Mouse (Mus musculus) hindbrain, postnatal 0 days (tissue): ENCODE results near the gene Fga. TPM values are rescaled to one million over a fixed set of nuclear protein-coding genes. Genes with fewer than 3 reads are reported as not detected.

Experiments used
- ATAC-seq: fragments of 200-750 bp; cut with Nextera tagmentation; 2 replicates; pipeline ENCODE4 v1.8.0; 2017; ENCODE audit warnings: mild to moderate bottlenecking, moderate TSS enrichment, moderate library complexity
- DNase-seq: peaks from one replicate; pipeline ENCODE4 v3.0.0-alpha.2; 2015; ENCODE audit warnings: low spot score
- H3K27ac ChIP-seq: fragments of 300-500 bp; sonication (generic); 2 replicates; pipeline ENCODE4 v1.5.1; 2014; ENCODE audit warnings: mild to moderate bottlenecking
- H3K27me3 ChIP-seq: fragments of 300-500 bp; sonication (generic); 2 replicates; pipeline ENCODE4 v1.6.1; 2014; ENCODE audit warnings: low read length, mixed read lengths; ENCODE audit not compliant: insufficient read depth
- H3K36me3 ChIP-seq: fragments of 300-500 bp; sonication (generic); 2 replicates; pipeline ENCODE4 v1.6.1; 2014; ENCODE audit warnings: low read length, mixed read lengths; ENCODE audit not compliant: insufficient read depth
- H3K4me1 ChIP-seq: fragments of 300-500 bp; sonication (generic); 2 replicates; pipeline ENCODE4 v1.6.1; 2014; ENCODE audit warnings: antibody characterized with exemption, low read length, mixed read lengths; ENCODE audit not compliant: insufficient read depth
- H3K4me2 ChIP-seq: fragments of 300-500 bp; sonication (generic); 2 replicates; pipeline ENCODE4 v1.6.1; 2014; ENCODE audit warnings: low read depth, mild to moderate bottlenecking, low read length, moderate library complexity, mixed read lengths
- H3K4me3 ChIP-seq: fragments of 300-500 bp; sonication (generic); 2 replicates; pipeline ENCODE4 v1.5.1; 2014; ENCODE audit warnings: low read length
- H3K9ac ChIP-seq: fragments of 300-500 bp; sonication (generic); replicated peaks from 2 replicates; pipeline ENCODE4 v1.6.1; 2014; ENCODE audit warnings: mild to moderate bottlenecking, low read length, moderate library complexity, mixed read lengths
- H3K9me3 ChIP-seq: fragments of 300-500 bp; sonication (generic); 2 replicates; pipeline ENCODE4 v1.6.1; 2016; ENCODE audit warnings: low read length, mixed read lengths
- CTCF ChIP-seq: IDR thresholded peaks from 2 replicates; pipeline ENCODE4 v1.5.1; 2016; ENCODE audit warnings: antibody characterized with exemption, control low read depth, low read depth
- whole genome bisulfite sequencing: fragments of 180-500 bp; shearing (Covaris S2); extraction: QIAGEN DNeasy Blood & Tissue Kit; methylation state at CpG from one replicate; pipeline ENCODE4 v1.1.7; 2014; 5-methylcytosine and 5-hydroxymethylcytosine counted together
- polyA plus RNA-seq: library from polyadenylated mRNA; unstranded; fragments of >200 nt; fragmentation: Nextera tagmentation; extraction: Ambion mirVana; gene quantifications from 2 replicates; pipeline ENCODE4 v1.2.1, GENCODE M21; 2015
- total RNA-seq: library from RNA; depleted of rRNA; stranded (reverse); fragments of >200 nt; gene quantifications from 2 replicates; pipeline ENCODE4 v1.2.3, GENCODE M21; 2014

Gene Fga
- total and polyA plus RNA-seq, 2 experiments from 2014 or later: not detected

DNA sequence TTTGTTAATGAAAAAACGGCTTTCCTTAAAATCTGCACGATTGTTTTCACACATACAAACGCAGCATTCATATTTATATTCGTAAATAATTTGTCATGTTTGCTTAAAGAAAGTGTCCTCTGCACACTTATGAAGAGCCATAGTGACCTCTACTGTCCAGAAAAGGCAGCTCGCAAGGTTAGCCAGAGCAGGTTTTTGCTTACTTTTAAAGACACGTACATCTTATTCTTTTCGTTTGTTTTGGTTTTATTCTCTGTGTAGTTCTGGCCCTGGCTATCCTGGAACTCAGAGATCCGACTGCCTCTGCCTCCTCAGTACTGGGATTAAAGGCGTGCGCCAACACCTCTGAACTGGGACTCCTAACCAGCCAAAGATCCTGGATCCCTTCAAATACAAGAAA is 27.9 kb downstream of the Fga start:
- no peak overlapping the region for H3K4me2 ChIP-seq
- ATAC-seq (no peak), DNase-seq (peak; percentile 80)
- no peak overlapping the region for H3K27ac ChIP-seq
- H3K36me3 ChIP-seq: peaks cover 2% of the 10 kb centered on the region; the same call in 1 of the 2 replicates
- no peaks in the 10 kb centered on the region for H3K9me3 ChIP-seq
- peaks cover 7% of the 10 kb centered on the region for H3K4me1 ChIP-seq
- H3K9ac ChIP-seq: no peak overlapping the region
- TF ChIP-seq CTCF: peak; percentile 76
- H3K4me3 ChIP-seq: no peak overlapping the region
- 31% methylated on average over 10 of the region's 10 CpGs for WGBS
- H3K27me3 ChIP-seq: no peaks in the 10 kb centered on the region

GRCm38 (mm10) chr3:83054759-83055158 is 28.9 kb downstream of the Fga start:
- no peak for DNase-seq

GRCm38 (mm10) chr3:83055281-83056038 is 29.6 kb downstream of the Fga start, which contains the start of gene Plrg1:
Gene Plrg1 (plus strand): TSS chr3:83055522.
- H3K4me3 ChIP-seq: peak within 1 kb of the TSS; percentile 79
- peaks cover 7% of the 10 kb centered on the region for H3K4me1 ChIP-seq
- H3K9ac ChIP-seq: peak within 1 kb of the TSS; percentile 77
- no peaks in the 10 kb centered on the region for H3K27me3 ChIP-seq
- no peaks in the 10 kb centered on the region for H3K9me3 ChIP-seq
- peak; percentile 53 for TF ChIP-seq CTCF
- peak within 1 kb of the TSS; percentile 84 for H3K4me2 ChIP-seq
- ATAC-seq (peak; percentile 99), DNase-seq (peak; percentile 99)
- peak within 1 kb of the TSS; percentile 83 for H3K27ac ChIP-seq
- under 1% methylated on average over 60 of the region's 61 CpGs for WGBS
- peaks cover 18% of the 10 kb centered on the region for H3K36me3 ChIP-seq

More at GRCm38 (mm10) chr3:83054759-83055158, 28.9 kb downstream of the Fga start:
- no peak overlapping the region for H3K27ac ChIP-seq
- peak overlapping the region; percentile 79 for H3K4me3 ChIP-seq
- H3K9me3 ChIP-seq: no peaks in the 10 kb centered on the region
- peak overlapping the region; percentile 44 for H3K4me2 ChIP-seq
- no peak overlapping the region; the same call in 1 of the 2 replicates for H3K9ac ChIP-seq
- WGBS: 40% methylated on average over 13 of the region's 13 CpGs
- H3K4me1 ChIP-seq: peaks cover 7% of the 10 kb centered on the region
- peaks cover 11% of the 10 kb centered on the region for H3K36me3 ChIP-seq
- TF ChIP-seq CTCF: no peak
- peak; percentile 64; the same call in 1 of the 2 replicates for ATAC-seq
- H3K27me3 ChIP-seq: no peaks in the 10 kb centered on the region

GRCm38 (mm10) chr3:83057046-83057445 is 31.2 kb downstream of the Fga start:
- no peak overlapping the region for H3K27ac ChIP-seq
- peaks cover 7% of the 10 kb centered on the region for H3K4me1 ChIP-seq
- peaks cover 34% of the 10 kb centered on the region for H3K36me3 ChIP-seq
- DNase-seq (no peak), ATAC-seq (no peak)
- no peaks in the 10 kb centered on the region for H3K27me3 ChIP-seq
- no peak for TF ChIP-seq CTCF
- H3K4me3 ChIP-seq: no peak overlapping the region
- H3K4me2 ChIP-seq: no peak overlapping the region
- 88% methylated on average over 2 of the region's 2 CpGs for WGBS
- H3K9ac ChIP-seq: no peak overlapping the region
- H3K9me3 ChIP-seq: no peaks in the 10 kb centered on the region

DNA sequence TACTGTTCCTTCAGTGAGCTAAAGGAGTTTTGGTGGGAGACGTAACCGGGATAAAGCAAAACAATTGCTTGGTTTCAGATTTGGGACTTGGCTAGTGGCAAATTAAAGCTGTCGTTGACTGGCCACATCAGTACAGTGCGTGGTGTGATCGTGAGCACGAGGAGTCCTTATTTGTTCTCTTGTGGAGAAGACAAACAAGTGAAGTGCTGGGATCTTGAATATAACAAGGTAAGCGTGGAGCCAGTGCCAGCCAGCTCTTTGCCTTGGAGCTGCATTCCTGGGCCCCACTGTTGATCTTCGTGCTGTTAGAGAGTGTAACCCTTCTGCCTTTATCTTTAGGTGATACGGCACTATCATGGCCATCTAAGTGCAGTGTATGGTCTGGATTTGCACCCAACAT is 42.0 kb downstream of the Fga start:
- DNase-seq: no peak
- TF ChIP-seq CTCF: no peak
- no peak overlapping the region for H3K4me3 ChIP-seq
- H3K36me3 ChIP-seq: peaks cover 67% of the 10 kb centered on the region
- 95% methylated on average over 9 of the region's 9 CpGs for WGBS
- no peak overlapping the region for H3K4me2 ChIP-seq
- H3K9ac ChIP-seq: no peak overlapping the region
- H3K27ac ChIP-seq: no peak overlapping the region
- no peaks in the 10 kb centered on the region for H3K27me3 ChIP-seq
- ATAC-seq: no peak
- no peaks in the 10 kb centered on the region for H3K9me3 ChIP-seq
- no peaks in the 10 kb centered on the region for H3K4me1 ChIP-seq

- no peak overlapping the region for H3K4me2 ChIP-seq
- no peak overlapping the region for H3K4me3 ChIP-seq
- H3K4me1 ChIP-seq: no peaks in the 10 kb centered on the region
- DNase-seq (no peak), ATAC-seq (no peak)
- no peaks in the 10 kb centered on the region for H3K9me3 ChIP-seq
- H3K36me3 ChIP-seq: peaks cover 59% of the 10 kb centered on the region
- no peak for TF ChIP-seq CTCF
- 97% methylated on average over 13 of the region's 13 CpGs for WGBS
- no peak overlapping the region for H3K9ac ChIP-seq
- no peak overlapping the region for H3K27ac ChIP-seq
- no peaks in the 10 kb centered on the region for H3K27me3 ChIP-seq
Measured at GRCm38 (mm10) chr3:83068869-83069268, 43.0 kb downstream of the Fga start.

DNA sequence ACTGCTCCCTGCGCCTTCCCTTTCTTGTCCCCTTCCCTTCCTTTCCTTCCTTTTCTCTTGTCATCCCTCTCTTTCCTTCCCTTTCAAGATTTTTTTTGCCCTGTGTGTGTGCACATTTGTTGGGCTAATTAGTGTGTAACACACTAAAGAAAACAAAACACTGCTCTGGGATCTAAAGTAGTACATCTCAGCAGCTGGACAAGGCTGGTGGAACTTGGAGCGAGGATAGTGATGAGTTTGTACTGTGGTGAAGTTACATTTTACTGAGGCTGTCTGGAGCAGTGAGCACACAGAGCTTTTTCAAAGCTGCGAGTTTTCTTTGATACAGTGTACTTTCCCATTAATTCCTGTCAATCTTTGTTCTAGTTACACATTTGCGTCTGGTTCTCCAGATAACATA is 44.4 kb downstream of the Fga start:
- 86% methylated on average over 4 of the region's 4 CpGs for WGBS
- no peak overlapping the region for H3K9ac ChIP-seq
- no peak overlapping the region for H3K27ac ChIP-seq
- no peak for DNase-seq
- H3K9me3 ChIP-seq: no peaks in the 10 kb centered on the region
- no peak for TF ChIP-seq CTCF
- no peaks in the 10 kb centered on the region for H3K27me3 ChIP-seq
- no peaks in the 10 kb centered on the region for H3K4me1 ChIP-seq
- no peak overlapping the region for H3K4me2 ChIP-seq
- ATAC-seq: no peak
- no peak overlapping the region for H3K4me3 ChIP-seq
- peaks cover 59% of the 10 kb centered on the region for H3K36me3 ChIP-seq
